Mouse (Mus musculus): Measurements from ENCODE around the gene Lnx2. TPM values are rescaled to one million over a fixed set of nuclear protein-coding genes. Genes with fewer than 3 reads are reported as not detected.

Lnx2 gene
- polyA plus RNA-seq, 1 experiment from 2014 or later = 12.8 TPM

DNA sequence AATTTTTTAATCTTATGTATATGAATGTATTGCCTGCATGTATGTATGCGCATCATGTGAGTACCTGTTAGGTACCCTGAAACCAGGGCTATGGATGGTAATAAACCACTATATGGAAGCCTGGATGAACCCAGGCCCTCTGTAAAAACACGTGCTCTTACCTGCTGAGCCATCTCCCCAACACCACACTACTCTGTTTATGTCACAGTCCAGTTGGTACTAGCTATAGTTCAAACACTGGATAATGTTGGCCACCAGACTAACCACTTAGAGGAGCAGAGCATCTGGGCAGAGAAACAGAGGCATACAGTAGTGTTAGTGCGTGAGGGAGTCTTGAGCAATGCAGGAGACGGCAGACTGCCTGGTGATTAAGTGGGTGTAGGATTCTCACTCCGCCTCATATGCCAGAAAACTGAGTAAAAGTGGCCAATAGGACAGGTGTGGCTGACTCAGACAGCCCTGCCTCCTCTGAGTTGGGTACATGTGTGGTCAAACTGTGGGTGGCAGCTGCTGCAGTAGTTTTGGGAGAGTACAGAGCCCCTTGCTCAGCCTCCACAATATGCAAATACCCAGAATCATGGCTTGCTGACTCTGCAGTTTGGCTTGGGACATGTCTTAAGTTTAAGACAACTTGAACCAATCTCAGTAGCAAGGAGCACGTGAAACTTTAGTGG, 20.7 kb downstream of the Lnx2 start:
- Histone ChIP-seq H3K36me3 (ENCODE audit: control insufficient read depth, insufficient read depth) (no peaks in the 10 kb centered on the region), H3K4me3 (replicated peaks; ENCODE audit: low read length) (no peak overlapping the region), H3K4me2 (ENCODE audit: low read length) (no peak overlapping the region), H3K9ac (replicated peaks; ENCODE audit: low read depth, low read length) (no peak overlapping the region), H3K27ac (ENCODE audit: low read length) (no peak overlapping the region), H3K4me1 (replicated peaks; ENCODE audit: control insufficient read depth, insufficient read depth, low read length) (peaks cover 10% of the 10 kb centered on the region; the same call in 1 of the 2 replicates), H3K9me3 (ENCODE audit: control insufficient read depth, low read length) (no peaks in the 10 kb centered on the region), H3K27me3 (replicated peaks; ENCODE audit: control insufficient read depth, insufficient read depth, low read length) (no peaks in the 10 kb centered on the region)
- no peak for ATAC-seq
- 85% methylated on average over 6 of the region's 6 CpGs for WGBS

DNA sequence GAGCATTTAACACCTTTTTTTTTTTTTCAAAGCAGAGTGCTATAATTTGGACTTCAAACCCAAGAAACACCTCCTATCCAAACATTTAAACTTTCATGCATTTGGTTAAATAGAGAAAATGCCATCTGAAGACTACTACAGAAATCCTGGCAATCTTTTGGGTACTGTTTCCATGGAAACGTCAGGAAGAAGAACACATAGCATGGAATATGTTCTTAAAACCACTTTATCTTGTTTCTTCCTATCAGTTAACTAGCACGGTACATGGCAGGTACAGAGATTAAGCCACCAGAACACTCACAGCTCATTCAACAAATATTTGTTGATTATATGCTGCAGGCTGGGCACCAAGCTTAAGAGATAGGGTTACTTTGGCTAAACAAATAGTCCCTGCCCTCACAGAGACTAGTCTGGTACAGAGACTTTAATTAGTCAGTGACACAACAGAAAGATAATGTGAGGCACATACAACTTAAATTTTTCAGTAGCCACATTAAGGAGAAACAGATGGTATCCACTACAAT, 21.6 kb downstream of the Lnx2 start:
- H3K4me3 ChIP-seq (replicated peaks; ENCODE audit: low read length) = no peak overlapping the region
- no peak overlapping the region for H3K27ac ChIP-seq (ENCODE audit: low read length)
- H3K4me1 ChIP-seq (replicated peaks; ENCODE audit: control insufficient read depth, insufficient read depth, low read length) = peaks cover 10% of the 10 kb centered on the region; the same call in 1 of the 2 replicates
- no peak overlapping the region for H3K9ac ChIP-seq (replicated peaks; ENCODE audit: low read depth, low read length)
- WGBS = 61% methylated on average over 2 of the region's 2 CpGs
- H3K27me3 ChIP-seq (replicated peaks; ENCODE audit: control insufficient read depth, insufficient read depth, low read length) = no peaks in the 10 kb centered on the region
- no peak overlapping the region for H3K4me2 ChIP-seq (ENCODE audit: low read length)
- 0 out of 2 replicates have a peak, but pooled peaks have one; percentile 38 for ATAC-seq
- H3K9me3 ChIP-seq (ENCODE audit: control insufficient read depth, low read length) = no peaks in the 10 kb centered on the region
- no peaks in the 10 kb centered on the region for H3K36me3 ChIP-seq (ENCODE audit: control insufficient read depth, insufficient read depth)

DNA sequence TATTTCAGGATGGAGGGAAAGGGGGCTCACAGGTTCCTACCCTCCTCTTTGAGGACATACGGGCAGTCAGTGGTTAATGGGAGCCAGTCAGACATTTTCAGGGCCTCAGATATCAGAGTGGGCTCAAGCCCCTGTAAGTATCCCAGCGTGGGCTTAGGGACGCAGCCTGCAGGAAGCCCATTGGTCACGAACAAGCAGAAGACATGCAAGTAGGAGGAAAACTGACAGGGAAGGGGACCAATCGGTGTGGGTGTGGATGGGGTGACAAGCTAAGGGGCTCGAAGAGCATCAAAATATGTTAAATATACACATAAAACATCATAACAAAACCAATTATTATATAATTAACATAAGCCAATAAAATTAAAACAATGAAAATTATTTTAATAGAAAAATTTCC, 22.1 kb downstream of the Lnx2 start:
- Histone ChIP-seq H3K4me3 (replicated peaks; ENCODE audit: low read length) (no peak overlapping the region), H3K27me3 (replicated peaks; ENCODE audit: control insufficient read depth, insufficient read depth, low read length) (no peaks in the 10 kb centered on the region), H3K4me2 (ENCODE audit: low read length) (no peak overlapping the region), H3K27ac (ENCODE audit: low read length) (no peak overlapping the region), H3K4me1 (replicated peaks; ENCODE audit: control insufficient read depth, insufficient read depth, low read length) (peaks cover 10% of the 10 kb centered on the region; the same call in 1 of the 2 replicates), H3K36me3 (ENCODE audit: control insufficient read depth, insufficient read depth) (no peaks in the 10 kb centered on the region), H3K9ac (replicated peaks; ENCODE audit: low read depth, low read length) (no peak overlapping the region), H3K9me3 (ENCODE audit: control insufficient read depth, low read length) (no peaks in the 10 kb centered on the region)
- ATAC-seq = no peak
- WGBS = 89% methylated on average over 6 of the region's 6 CpGs

DNA sequence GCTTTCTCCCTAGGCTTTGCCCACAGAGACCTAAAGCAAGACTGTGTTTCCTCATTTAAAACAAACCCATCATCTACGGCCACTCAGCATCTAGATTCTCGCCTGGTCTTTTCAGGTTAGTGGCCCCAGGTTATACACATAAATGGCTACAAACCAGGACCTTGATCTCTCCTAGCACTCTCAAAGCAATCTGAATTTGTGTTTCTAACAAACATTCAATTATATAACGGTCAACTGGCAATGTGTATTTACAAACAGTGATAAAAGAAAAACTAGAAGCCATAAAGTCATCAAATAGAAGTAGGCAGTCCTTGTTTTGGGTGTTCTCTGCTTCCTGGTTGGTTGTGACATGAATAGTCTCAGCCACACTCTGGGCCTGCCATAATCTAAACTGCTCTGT, 22.9 kb downstream of the Lnx2 start:
- 82% methylated on average over 3 of the region's 3 CpGs for WGBS
- Histone ChIP-seq H3K27ac (ENCODE audit: low read length) (no peak overlapping the region), H3K4me2 (ENCODE audit: low read length) (no peak overlapping the region), H3K9me3 (ENCODE audit: control insufficient read depth, low read length) (no peaks in the 10 kb centered on the region), H3K4me1 (replicated peaks; ENCODE audit: control insufficient read depth, insufficient read depth, low read length) (peaks cover 10% of the 10 kb centered on the region; the same call in 1 of the 2 replicates), H3K9ac (replicated peaks; ENCODE audit: low read depth, low read length) (no peak overlapping the region), H3K36me3 (ENCODE audit: control insufficient read depth, insufficient read depth) (no peaks in the 10 kb centered on the region), H3K27me3 (replicated peaks; ENCODE audit: control insufficient read depth, insufficient read depth, low read length) (no peaks in the 10 kb centered on the region), H3K4me3 (replicated peaks; ENCODE audit: low read length) (no peak overlapping the region)
- ATAC-seq = no peak

DNA sequence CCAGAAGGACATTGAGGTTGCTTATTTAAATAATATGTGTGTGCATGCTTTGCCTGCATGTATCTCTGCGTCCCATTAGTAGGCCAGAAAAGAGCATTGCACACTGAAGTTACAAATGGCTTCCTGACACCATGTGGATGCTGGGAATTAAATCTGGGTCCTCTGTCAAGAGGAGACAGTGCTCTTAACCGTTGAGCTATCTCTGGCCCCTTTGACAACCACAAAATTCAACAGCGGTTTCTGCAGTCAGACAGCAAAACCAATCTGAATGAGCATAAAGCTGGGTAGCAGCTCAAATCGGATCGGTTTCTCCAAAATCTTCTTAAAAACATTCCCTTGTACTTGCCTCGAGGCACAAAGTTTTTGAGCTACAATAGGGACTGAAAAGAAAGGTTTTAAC, 23.3 kb downstream of the Lnx2 start:
- WGBS = 82% methylated on average over 6 of the region's 6 CpGs
- Histone ChIP-seq H3K27me3 (replicated peaks; ENCODE audit: control insufficient read depth, insufficient read depth, low read length) (no peaks in the 10 kb centered on the region), H3K4me1 (replicated peaks; ENCODE audit: control insufficient read depth, insufficient read depth, low read length) (peaks cover 10% of the 10 kb centered on the region; the same call in 1 of the 2 replicates), H3K4me2 (ENCODE audit: low read length) (no peak overlapping the region), H3K4me3 (replicated peaks; ENCODE audit: low read length) (no peak overlapping the region), H3K9me3 (ENCODE audit: control insufficient read depth, low read length) (no peaks in the 10 kb centered on the region), H3K36me3 (ENCODE audit: control insufficient read depth, insufficient read depth) (no peaks in the 10 kb centered on the region), H3K27ac (ENCODE audit: low read length) (no peak overlapping the region), H3K9ac (replicated peaks; ENCODE audit: low read depth, low read length) (no peak overlapping the region)
- ATAC-seq = no peak

DNA sequence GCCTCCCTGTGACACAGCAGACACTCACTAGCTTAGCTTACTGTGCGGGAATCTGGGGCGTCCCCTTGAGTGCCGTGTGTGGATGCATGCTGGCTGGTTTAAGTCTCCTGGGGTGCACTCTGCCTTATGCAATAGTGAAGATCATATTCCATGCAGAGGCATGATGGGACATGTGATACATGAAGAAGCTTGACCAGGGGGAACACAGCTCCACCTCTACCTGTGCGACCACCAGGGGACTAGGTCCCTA, 24.2 kb downstream of the Lnx2 start:
- Histone ChIP-seq H3K9me3 (ENCODE audit: control insufficient read depth, low read length) (no peaks in the 10 kb centered on the region), H3K27me3 (replicated peaks; ENCODE audit: control insufficient read depth, insufficient read depth, low read length) (no peaks in the 10 kb centered on the region), H3K4me1 (replicated peaks; ENCODE audit: control insufficient read depth, insufficient read depth, low read length) (peaks cover 10% of the 10 kb centered on the region; the same call in 1 of the 2 replicates), H3K36me3 (ENCODE audit: control insufficient read depth, insufficient read depth) (no peaks in the 10 kb centered on the region), H3K27ac (ENCODE audit: low read length) (no peak overlapping the region), H3K4me3 (replicated peaks; ENCODE audit: low read length) (no peak overlapping the region), H3K4me2 (ENCODE audit: low read length) (no peak overlapping the region), H3K9ac (replicated peaks; ENCODE audit: low read depth, low read length) (no peak overlapping the region)
- ATAC-seq = no peak
- 70% methylated on average over 4 of the region's 4 CpGs for WGBS

DNA sequence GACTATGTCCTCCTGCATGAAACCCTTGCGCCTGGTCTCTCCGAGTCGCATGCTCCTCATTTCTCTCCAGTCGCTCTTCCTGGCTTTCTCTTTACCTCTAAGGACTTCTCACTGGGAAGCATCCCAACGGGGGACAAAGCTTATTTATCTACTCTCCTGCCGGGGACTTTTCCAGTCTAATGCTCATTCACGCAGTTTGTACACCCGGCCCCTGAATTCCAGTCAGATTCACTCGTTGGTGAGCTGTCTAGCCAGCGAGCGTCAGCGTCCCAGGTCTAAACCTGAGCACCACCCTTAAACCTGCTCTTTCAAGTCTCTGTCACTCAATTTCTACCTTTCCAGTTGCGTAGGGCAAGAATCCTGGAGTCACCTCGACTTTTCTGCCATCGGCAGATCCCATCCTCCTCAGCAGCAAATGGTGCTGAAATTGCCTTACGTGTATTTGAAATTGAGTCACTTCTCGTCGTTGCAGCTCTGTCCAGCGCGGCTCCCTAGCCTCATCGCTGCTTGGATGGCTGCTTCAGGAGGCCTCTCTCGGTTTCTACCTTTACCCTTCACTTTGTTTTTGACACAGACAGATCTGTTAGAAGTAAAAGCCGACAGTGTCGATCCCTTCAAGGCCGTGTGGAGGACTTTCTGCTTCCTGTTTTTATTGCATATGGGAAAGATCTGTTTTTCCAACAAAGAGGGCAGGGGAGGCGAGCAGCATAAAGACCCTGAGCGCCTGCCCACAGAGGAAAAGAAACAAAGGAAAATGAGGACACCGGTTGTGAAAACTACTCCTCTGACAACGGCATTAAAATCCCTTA, 24.7 kb downstream of the Lnx2 start:
- H3K36me3 ChIP-seq (ENCODE audit: control insufficient read depth, insufficient read depth) = no peaks in the 10 kb centered on the region
- ATAC-seq = no peak
- 50% methylated on average over 29 of the region's 29 CpGs for WGBS
- no peak overlapping the region for H3K4me2 ChIP-seq (ENCODE audit: low read length)
- H3K27me3 ChIP-seq (replicated peaks; ENCODE audit: control insufficient read depth, insufficient read depth, low read length) = no peaks in the 10 kb centered on the region
- no peak overlapping the region for H3K4me3 ChIP-seq (replicated peaks; ENCODE audit: low read length)
- no peak overlapping the region for H3K9ac ChIP-seq (replicated peaks; ENCODE audit: low read depth, low read length)
- no peak overlapping the region for H3K27ac ChIP-seq (ENCODE audit: low read length)
- H3K9me3 ChIP-seq (ENCODE audit: control insufficient read depth, low read length) = no peaks in the 10 kb centered on the region
- H3K4me1 ChIP-seq (replicated peaks; ENCODE audit: control insufficient read depth, insufficient read depth, low read length) = peaks cover 10% of the 10 kb centered on the region; the same call in 1 of the 2 replicates

DNA sequence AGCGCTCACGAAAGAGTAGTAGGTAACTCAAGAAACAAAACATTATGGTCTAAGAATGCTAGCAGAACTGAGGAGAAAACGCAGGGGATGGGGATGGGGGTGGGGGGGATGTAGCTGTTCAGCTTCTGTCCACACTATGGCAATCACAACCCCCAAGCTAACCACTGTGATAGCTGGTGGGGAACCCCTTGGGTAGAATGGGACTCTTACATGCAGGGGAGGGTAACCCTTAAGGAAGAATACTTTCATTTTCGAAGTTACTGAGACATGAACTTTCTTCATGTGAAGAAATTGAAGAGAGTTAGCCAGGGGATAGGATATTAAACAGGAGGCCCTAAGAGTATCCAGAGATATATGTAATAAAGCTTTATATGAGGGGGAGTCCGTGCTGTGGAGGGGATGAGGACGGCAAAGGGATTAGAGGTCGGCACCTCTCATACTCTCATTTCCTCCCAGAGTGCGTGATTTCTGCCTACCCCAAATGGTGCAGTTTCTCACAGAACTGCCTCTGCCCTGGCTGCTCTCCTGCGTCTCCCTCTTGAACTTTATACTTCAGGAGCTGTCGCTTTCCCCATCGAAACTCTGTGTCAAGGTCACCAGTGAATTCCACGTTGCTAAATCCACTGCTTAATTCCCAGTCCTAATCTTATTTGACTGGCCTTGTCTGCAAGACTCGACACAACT, 25.4 kb downstream of the Lnx2 start:
- no peak overlapping the region for H3K4me3 ChIP-seq (replicated peaks; ENCODE audit: low read length)
- no peak overlapping the region for H3K9ac ChIP-seq (replicated peaks; ENCODE audit: low read depth, low read length)
- no peak for ATAC-seq
- H3K4me2 ChIP-seq (ENCODE audit: low read length) = no peak overlapping the region
- no peaks in the 10 kb centered on the region for H3K9me3 ChIP-seq (ENCODE audit: control insufficient read depth, low read length)
- no peaks in the 10 kb centered on the region for H3K36me3 ChIP-seq (ENCODE audit: control insufficient read depth, insufficient read depth)
- H3K27me3 ChIP-seq (replicated peaks; ENCODE audit: control insufficient read depth, insufficient read depth, low read length) = no peaks in the 10 kb centered on the region
- H3K27ac ChIP-seq (ENCODE audit: low read length) = no peak overlapping the region
- peaks cover 15% of the 10 kb centered on the region for H3K4me1 ChIP-seq (replicated peaks; ENCODE audit: control insufficient read depth, insufficient read depth, low read length)
- 78% methylated on average over 13 of the region's 13 CpGs for WGBS

DNA sequence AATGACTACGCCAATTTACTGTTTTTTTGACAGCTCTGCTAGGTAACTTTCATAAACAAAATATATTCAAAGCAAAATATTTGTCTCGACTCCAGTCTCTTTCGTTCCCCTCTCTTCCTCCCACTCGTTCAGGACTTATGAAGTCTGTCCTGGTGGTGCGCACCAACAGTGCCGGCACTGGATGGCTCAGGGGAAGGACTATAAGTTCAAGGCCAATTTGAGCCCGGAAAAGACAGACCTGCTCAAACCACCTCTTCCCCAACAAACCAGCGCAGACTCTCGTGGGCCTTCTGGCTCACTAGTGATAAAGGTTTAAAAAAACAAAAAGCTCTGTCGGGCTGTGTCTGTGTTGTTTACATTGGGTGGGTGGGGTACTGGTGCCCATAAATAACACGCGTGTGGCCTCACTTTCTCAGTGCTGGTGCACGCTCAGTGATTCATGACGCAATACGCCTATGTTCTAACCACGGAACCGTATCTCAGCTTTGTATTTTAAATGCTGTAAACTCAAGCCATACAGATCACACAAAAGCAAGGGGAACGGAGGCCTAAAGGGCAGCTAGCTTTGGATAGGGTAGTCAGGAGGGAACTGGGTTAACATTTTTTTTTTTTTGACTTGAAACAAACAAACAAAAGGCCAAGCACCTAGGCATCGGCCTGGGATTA, 26.7 kb downstream of the Lnx2 start:
- H3K36me3 ChIP-seq (ENCODE audit: control insufficient read depth, insufficient read depth) = no peaks in the 10 kb centered on the region
- WGBS = 86% methylated on average over 19 of the region's 19 CpGs
- peaks cover 20% of the 10 kb centered on the region for H3K4me1 ChIP-seq (replicated peaks; ENCODE audit: control insufficient read depth, insufficient read depth, low read length)

More for the DNA sequence above, 26.7 kb downstream of the Lnx2 start:
- H3K27ac ChIP-seq (ENCODE audit: low read length) = no peak overlapping the region
- no peak overlapping the region for H3K9ac ChIP-seq (replicated peaks; ENCODE audit: low read depth, low read length)
- H3K27me3 ChIP-seq (replicated peaks; ENCODE audit: control insufficient read depth, insufficient read depth, low read length) = no peaks in the 10 kb centered on the region
- no peak for ATAC-seq
- H3K4me2 ChIP-seq (ENCODE audit: low read length) = no peak overlapping the region
- no peak overlapping the region for H3K4me3 ChIP-seq (replicated peaks; ENCODE audit: low read length)
- H3K9me3 ChIP-seq (ENCODE audit: control insufficient read depth, low read length) = no peaks in the 10 kb centered on the region
